Mouse (Mus musculus) midbrain, embryonic 12.5 days (tissue): Measurements from ENCODE around the gene Klhl29. TPM values are rescaled to one million over a fixed set of nuclear protein-coding genes. Genes with fewer than 3 reads are reported as not detected.

Source experiments
- ATAC-seq: fragments of 200-750 bp; cut with Nextera tagmentation; 2 replicates; pipeline ENCODE4 v1.8.0; 2017; ENCODE audit warnings: low read depth, moderate TSS enrichment, moderate library complexity; ENCODE audit not compliant: low FRiP score
- H3K27ac ChIP-seq: fragments of 300-500 bp; sonication (generic); replicated peaks from 2 replicates; pipeline ENCODE4 v1.5.1; 2016; ENCODE audit warnings: mild to moderate bottlenecking
- H3K27me3 ChIP-seq: fragments of 300-500 bp; sonication (generic); 2 replicates; pipeline ENCODE4 v1.6.1; 2016; ENCODE audit warnings: mild to moderate bottlenecking
- H3K36me3 ChIP-seq: fragments of 300-500 bp; sonication (generic); 2 replicates; pipeline ENCODE4 v1.6.1; 2016
- H3K4me1 ChIP-seq: fragments of 300-500 bp; sonication (generic); 2 replicates; pipeline ENCODE4 v1.6.1; 2016
- H3K4me2 ChIP-seq: fragments of 300-500 bp; sonication (generic); replicated peaks from 2 replicates; pipeline ENCODE4 v1.6.1; 2016; ENCODE audit warnings: mild to moderate bottlenecking, moderate library complexity
- H3K4me3 ChIP-seq: fragments of 300-500 bp; sonication (generic); 2 replicates; pipeline ENCODE4 v1.5.1; 2016; ENCODE audit warnings: mild to moderate bottlenecking
- H3K9ac ChIP-seq: fragments of 300-500 bp; sonication (generic); replicated peaks from 2 replicates; pipeline ENCODE4 v1.6.1; 2016; ENCODE audit warnings: mild to moderate bottlenecking, moderate library complexity
- H3K9me3 ChIP-seq: fragments of 300-500 bp; sonication (generic); 2 replicates; pipeline ENCODE4 v1.6.1; 2016; ENCODE audit warnings: mild to moderate bottlenecking
- WGBS: fragments of 180-500 bp; shearing (Covaris S2); methylation state at CpG from one replicate; pipeline ENCODE4 v1.1.7; 2016; 5-methylcytosine and 5-hydroxymethylcytosine counted together
- polyA plus RNA-seq: library from polyadenylated mRNA; unstranded; fragments of >200 nt; fragmentation: Nextera tagmentation; extraction: Ambion mirVana; gene quantifications from 2 replicates; pipeline ENCODE4 v1.2.1, GENCODE M21; 2016

The Klhl29 gene
- polyA plus RNA-seq, 1 experiment from 2014 or later: 4.1 TPM

- Histone ChIP-seq H3K27ac (no peak overlapping the region), H3K9ac (no peak overlapping the region), H3K4me1 (0 out of 2 replicates have a peak, but pooled peaks cover 4% of the 10 kb centered on the region), H3K27me3 (0 out of 2 replicates have a peak, but pooled peaks cover under 1% of the 10 kb centered on the region), H3K9me3 (no peaks in the 10 kb centered on the region), H3K4me3 (no peak overlapping the region), H3K36me3 (no peaks in the 10 kb centered on the region), H3K4me2 (no peak overlapping the region)
- WGBS: 81% methylated on average over 4 of the region's 4 CpGs
- ATAC-seq: no peak
These were observed 192.9 kb downstream of the Klhl29 start for GRCm38 (mm10) chr12:5182586-5182985.

- no peaks in the 10 kb centered on the region for H3K36me3 ChIP-seq
- H3K9ac ChIP-seq: no peak overlapping the region
- no peak overlapping the region for H3K27ac ChIP-seq
- no peaks in the 10 kb centered on the region for H3K27me3 ChIP-seq
- no peak overlapping the region for H3K4me3 ChIP-seq
- no peaks in the 10 kb centered on the region for H3K9me3 ChIP-seq
- 85% methylated on average over 4 of the region's 4 CpGs for WGBS
- no peak for ATAC-seq
- no peak overlapping the region for H3K4me2 ChIP-seq
- H3K4me1 ChIP-seq: 0 out of 2 replicates have a peak, but pooled peaks cover 4% of the 10 kb centered on the region
These were observed 193.3 kb downstream of the Klhl29 start for GRCm38 (mm10) chr12:5182165-5182564.

- ATAC-seq: no peak
- 0 out of 2 replicates have a peak, but pooled peaks cover 4% of the 10 kb centered on the region for H3K4me1 ChIP-seq
- no peak overlapping the region for H3K4me3 ChIP-seq
- H3K9ac ChIP-seq: no peak overlapping the region
- no peaks in the 10 kb centered on the region for H3K9me3 ChIP-seq
- H3K27ac ChIP-seq: no peak overlapping the region
- no peaks in the 10 kb centered on the region for H3K36me3 ChIP-seq
- 84% methylated on average over 5 of the region's 5 CpGs for WGBS
- H3K27me3 ChIP-seq: no peaks in the 10 kb centered on the region
- H3K4me2 ChIP-seq: no peak overlapping the region
These were observed 198.7 kb downstream of the Klhl29 start for GRCm38 (mm10) chr12:5176716-5177341.

- 55% methylated on average over 6 of the region's 6 CpGs for WGBS
- Histone ChIP-seq H3K9ac (no peak overlapping the region), H3K4me1 (no peaks in the 10 kb centered on the region)
These were observed 209.3 kb downstream of the Klhl29 start for GRCm38 (mm10) chr12:5166141-5166540.

GRCm38 (mm10) chr12:5165411-5165810 lies 210.1 kb downstream of the Klhl29 start:
- H3K4me2 ChIP-seq: no peak overlapping the region
- H3K36me3 ChIP-seq: no peaks in the 10 kb centered on the region
- no peak overlapping the region for H3K9ac ChIP-seq
- no peak overlapping the region for H3K27ac ChIP-seq
- H3K27me3 ChIP-seq: no peaks in the 10 kb centered on the region
- 80% methylated on average over 9 of the region's 9 CpGs for WGBS
- ATAC-seq: no peak
- no peaks in the 10 kb centered on the region for H3K9me3 ChIP-seq
- no peak overlapping the region for H3K4me3 ChIP-seq
- no peaks in the 10 kb centered on the region for H3K4me1 ChIP-seq

More at GRCm38 (mm10) chr12:5166141-5166540, 209.3 kb downstream of the Klhl29 start:
- Histone ChIP-seq H3K4me2 (no peak overlapping the region), H3K4me3 (no peak overlapping the region), H3K9me3 (no peaks in the 10 kb centered on the region), H3K27ac (no peak overlapping the region), H3K36me3 (no peaks in the 10 kb centered on the region), H3K27me3 (no peaks in the 10 kb centered on the region)
- ATAC-seq: peak; percentile 58; the same call in 1 of the 2 replicates

GRCm38 (mm10) chr12:5162672-5163071 lies 212.8 kb downstream of the Klhl29 start:
- no peak overlapping the region for H3K4me2 ChIP-seq
- no peaks in the 10 kb centered on the region for H3K27me3 ChIP-seq
- no peaks in the 10 kb centered on the region for H3K4me1 ChIP-seq
- H3K36me3 ChIP-seq: no peaks in the 10 kb centered on the region
- H3K9me3 ChIP-seq: no peaks in the 10 kb centered on the region
- H3K27ac ChIP-seq: no peak overlapping the region
- no peak overlapping the region for H3K4me3 ChIP-seq
- no peak for ATAC-seq
- WGBS: 86% methylated on average over 6 of the region's 6 CpGs
- no peak overlapping the region for H3K9ac ChIP-seq

GRCm38 (mm10) chr12:5161631-5162030 lies 213.9 kb downstream of the Klhl29 start:
- no peak overlapping the region for H3K4me2 ChIP-seq
- ATAC-seq: no peak
- H3K27ac ChIP-seq: no peak overlapping the region
- WGBS: 89% methylated on average over 4 of the region's 4 CpGs
- no peak overlapping the region for H3K9ac ChIP-seq
- H3K4me1 ChIP-seq: no peaks in the 10 kb centered on the region
- no peak overlapping the region for H3K4me3 ChIP-seq
- H3K27me3 ChIP-seq: no peaks in the 10 kb centered on the region
- H3K36me3 ChIP-seq: no peaks in the 10 kb centered on the region
- H3K9me3 ChIP-seq: no peaks in the 10 kb centered on the region

- Histone ChIP-seq H3K4me2 (no peak overlapping the region), H3K9me3 (no peaks in the 10 kb centered on the region), H3K27ac (no peak overlapping the region), H3K27me3 (no peaks in the 10 kb centered on the region), H3K4me3 (no peak overlapping the region), H3K9ac (no peak overlapping the region), H3K36me3 (no peaks in the 10 kb centered on the region), H3K4me1 (no peaks in the 10 kb centered on the region)
- WGBS: 88% methylated on average over 5 of the region's 5 CpGs
- ATAC-seq: no peak
These were observed 217.5 kb downstream of the Klhl29 start for GRCm38 (mm10) chr12:5157931-5158481.

- Histone ChIP-seq H3K36me3 (no peaks in the 10 kb centered on the region), H3K27ac (no peak overlapping the region), H3K9me3 (no peaks in the 10 kb centered on the region), H3K27me3 (no peaks in the 10 kb centered on the region), H3K9ac (no peak overlapping the region), H3K4me2 (no peak overlapping the region), H3K4me3 (no peak overlapping the region), H3K4me1 (0 out of 2 replicates have a peak, but pooled peaks cover under 1% of the 10 kb centered on the region)
- 88% methylated on average over 6 of the region's 6 CpGs for WGBS
- ATAC-seq: no peak
These were observed 218.3 kb downstream of the Klhl29 start for GRCm38 (mm10) chr12:5157021-5157681.

GRCm38 (mm10) chr12:5155177-5155576 lies 220.3 kb downstream of the Klhl29 start:
- H3K9ac ChIP-seq: no peak overlapping the region
- no peak overlapping the region for H3K4me3 ChIP-seq
- no peaks in the 10 kb centered on the region for H3K9me3 ChIP-seq
- ATAC-seq: no peak
- H3K4me2 ChIP-seq: no peak overlapping the region
- H3K4me1 ChIP-seq: peaks cover 8% of the 10 kb centered on the region; the same call in 1 of the 2 replicates
- H3K36me3 ChIP-seq: no peaks in the 10 kb centered on the region
- H3K27ac ChIP-seq: no peak overlapping the region
- H3K27me3 ChIP-seq: no peaks in the 10 kb centered on the region
- WGBS: 91% methylated on average over 3 of the region's 3 CpGs

- Histone ChIP-seq H3K4me3 (no peak overlapping the region), H3K36me3 (no peaks in the 10 kb centered on the region), H3K27me3 (no peaks in the 10 kb centered on the region), H3K9me3 (no peaks in the 10 kb centered on the region), H3K4me2 (no peak overlapping the region), H3K27ac (no peak overlapping the region), H3K9ac (no peak overlapping the region), H3K4me1 (peaks cover 8% of the 10 kb centered on the region; the same call in 1 of the 2 replicates)
- no peak for ATAC-seq
- WGBS: 17% methylated on average over 10 of the region's 10 CpGs
These were observed 223.6 kb downstream of the Klhl29 start for GRCm38 (mm10) chr12:5151859-5152258.

GRCm38 (mm10) chr12:5147346-5148035 lies 228.0 kb downstream of the Klhl29 start:
- H3K27me3 ChIP-seq: no peaks in the 10 kb centered on the region
- H3K27ac ChIP-seq: no peak overlapping the region
- WGBS: 81% methylated on average over 5 of the region's 5 CpGs
- ATAC-seq: no peak
- H3K4me1 ChIP-seq: peaks cover 35% of the 10 kb centered on the region
- no peak overlapping the region for H3K4me2 ChIP-seq
- H3K4me3 ChIP-seq: no peak overlapping the region
- no peaks in the 10 kb centered on the region for H3K9me3 ChIP-seq
- no peaks in the 10 kb centered on the region for H3K36me3 ChIP-seq
- H3K9ac ChIP-seq: no peak overlapping the region
